Mouse (Mus musculus): Measurements from ENCODE around the gene Slc22a23. TPM values are rescaled to one million over a fixed set of nuclear protein-coding genes. Genes with fewer than 3 reads are reported as not detected.

The Slc22a23 gene
- total and polyA plus RNA-seq, 2 experiments from 2014 or later: 10.3 to 87.9 TPM

GRCm38 (mm10) chr13:34372870-34373478 lies 28.0 kb upstream of the Slc22a23 start:
- Histone ChIP-seq H3K36me3 (ENCODE audit: insufficient read depth) (no peaks in the 10 kb centered on the region), H3K4me1 (ENCODE audit: insufficient read depth) (no peaks in the 10 kb centered on the region), H3K27ac (ENCODE audit: low read depth, low read length) (no peak overlapping the region), H3K27me3 (ENCODE audit: insufficient read depth, low read length) (no peaks in the 10 kb centered on the region), H3K9ac (no peak overlapping the region), H3K4me3 (ENCODE audit: low read depth, low read length) (no peak overlapping the region), H3K9me3 (ENCODE audit: low read length) (no peaks in the 10 kb centered on the region), H3K4me2 (ENCODE audit: low read depth) (no peak overlapping the region)
- no peak for ATAC-seq
- DNase-seq: no peak
- WGBS: 68% methylated on average over 5 of the region's 5 CpGs
- no peak for TF ChIP-seq CTCF (IDR thresholded peaks at IDR 0.05; ENCODE audit: low read depth)

- Histone ChIP-seq H3K9ac (no peak overlapping the region), H3K27ac (ENCODE audit: low read depth, low read length) (no peak overlapping the region), H3K36me3 (ENCODE audit: insufficient read depth) (no peaks in the 10 kb centered on the region), H3K4me2 (ENCODE audit: low read depth) (no peak overlapping the region), H3K4me1 (ENCODE audit: insufficient read depth) (no peaks in the 10 kb centered on the region), H3K4me3 (ENCODE audit: low read depth, low read length) (no peak overlapping the region), H3K27me3 (ENCODE audit: insufficient read depth, low read length) (no peaks in the 10 kb centered on the region), H3K9me3 (ENCODE audit: low read length) (no peaks in the 10 kb centered on the region)
- TF ChIP-seq CTCF (IDR thresholded peaks at IDR 0.05; ENCODE audit: low read depth): no peak
- ATAC-seq: no peak
- DNase-seq: no peak
- WGBS: 63% methylated on average over 6 of the region's 6 CpGs
Measured at GRCm38 (mm10) chr13:34371951-34372869, 27.2 kb upstream of the Slc22a23 start.

- no peaks in the 10 kb centered on the region for H3K9me3 ChIP-seq (ENCODE audit: low read length)
- H3K9ac ChIP-seq: no peak overlapping the region
- H3K27ac ChIP-seq (ENCODE audit: low read depth, low read length): no peak overlapping the region
- DNase-seq (no peak), ATAC-seq (no peak)
- TF ChIP-seq CTCF (IDR thresholded peaks at IDR 0.05; ENCODE audit: low read depth): no peak
- H3K4me1 ChIP-seq (ENCODE audit: insufficient read depth): no peaks in the 10 kb centered on the region
- no peaks in the 10 kb centered on the region for H3K27me3 ChIP-seq (ENCODE audit: insufficient read depth, low read length)
- H3K4me3 ChIP-seq (ENCODE audit: low read depth, low read length): no peak overlapping the region
- no peaks in the 10 kb centered on the region for H3K36me3 ChIP-seq (ENCODE audit: insufficient read depth)
- no peak overlapping the region for H3K4me2 ChIP-seq (ENCODE audit: low read depth)
- WGBS: 74% methylated on average over 4 of the region's 4 CpGs
Measured at GRCm38 (mm10) chr13:34370281-34370825, 25.4 kb upstream of the Slc22a23 start.

- no peak overlapping the region for H3K27ac ChIP-seq (ENCODE audit: low read depth, low read length)
- WGBS: 56% methylated on average over 1 of the region's 1 CpGs
- no peaks in the 10 kb centered on the region for H3K36me3 ChIP-seq (ENCODE audit: insufficient read depth)
- no peak for ATAC-seq
- TF ChIP-seq CTCF (IDR thresholded peaks at IDR 0.05; ENCODE audit: low read depth): no peak
- H3K4me1 ChIP-seq (ENCODE audit: insufficient read depth): no peaks in the 10 kb centered on the region
- H3K27me3 ChIP-seq (ENCODE audit: insufficient read depth, low read length): no peaks in the 10 kb centered on the region
- H3K9me3 ChIP-seq (ENCODE audit: low read length): no peaks in the 10 kb centered on the region
- H3K9ac ChIP-seq: no peak overlapping the region
- DNase-seq: no peak
- no peak overlapping the region for H3K4me2 ChIP-seq (ENCODE audit: low read depth)
- H3K4me3 ChIP-seq (ENCODE audit: low read depth, low read length): no peak overlapping the region
Measured at GRCm38 (mm10) chr13:34365226-34365625, 20.2 kb upstream of the Slc22a23 start.

GRCm38 (mm10) chr13:34355656-34356055 lies 10.7 kb upstream of the Slc22a23 start:
- DNase-seq (no peak), ATAC-seq (no peak)
- no peaks in the 10 kb centered on the region for H3K4me1 ChIP-seq (ENCODE audit: insufficient read depth)
- no peak overlapping the region for H3K27ac ChIP-seq (ENCODE audit: low read depth, low read length)
- H3K9me3 ChIP-seq (ENCODE audit: low read length): no peaks in the 10 kb centered on the region
- 95% methylated on average over 5 of the region's 5 CpGs for WGBS
- no peak overlapping the region for H3K9ac ChIP-seq
- H3K4me2 ChIP-seq (ENCODE audit: low read depth): no peak overlapping the region
- no peak overlapping the region for H3K4me3 ChIP-seq (ENCODE audit: low read depth, low read length)
- no peaks in the 10 kb centered on the region for H3K27me3 ChIP-seq (ENCODE audit: insufficient read depth, low read length)
- H3K36me3 ChIP-seq (ENCODE audit: insufficient read depth): no peaks in the 10 kb centered on the region
- no peak for TF ChIP-seq CTCF (IDR thresholded peaks at IDR 0.05; ENCODE audit: low read depth)

- no peaks in the 10 kb centered on the region for H3K4me1 ChIP-seq (ENCODE audit: insufficient read depth)
- TF ChIP-seq CTCF (IDR thresholded peaks at IDR 0.05; ENCODE audit: low read depth): no peak
- no peak for DNase-seq
Measured at GRCm38 (mm10) chr13:34354830-34355624, 10.0 kb upstream of the Slc22a23 start.

More at GRCm38 (mm10) chr13:34354830-34355624, 10.0 kb upstream of the Slc22a23 start:
- Histone ChIP-seq H3K27ac (ENCODE audit: low read depth, low read length) (no peak overlapping the region), H3K36me3 (ENCODE audit: insufficient read depth) (no peaks in the 10 kb centered on the region), H3K27me3 (ENCODE audit: insufficient read depth, low read length) (no peaks in the 10 kb centered on the region), H3K9me3 (ENCODE audit: low read length) (no peaks in the 10 kb centered on the region), H3K4me2 (ENCODE audit: low read depth) (no peak overlapping the region), H3K4me3 (ENCODE audit: low read depth, low read length) (no peak overlapping the region), H3K9ac (no peak overlapping the region)
- 87% methylated on average over 10 of the region's 10 CpGs for WGBS
- no peak for ATAC-seq
